Mouse (Mus musculus) CD4-positive, CD25-positive, alpha-beta regulatory T cell (primary cell): Measurements from ENCODE around the gene Mmrn2. TPM values are rescaled to one million over a fixed set of nuclear protein-coding genes. Genes with fewer than 3 reads are reported as not detected.

Experiments used
- polyA plus RNA-seq: library from polyadenylated mRNA; unstranded; fragments of 100-300 nt; shearing (Covaris generic); gene quantifications from one replicate; pipeline ENCODE4 v1.2.1, GENCODE M21; 2017

Mmrn2 gene
- 0.06 TPM for polyA plus RNA-seq

GRCm38 (mm10) chr14:34375415-34375904, at the start of gene Mmrn2:
Mmrn2 (plus strand) TSS chr14:34375465.

DNA sequence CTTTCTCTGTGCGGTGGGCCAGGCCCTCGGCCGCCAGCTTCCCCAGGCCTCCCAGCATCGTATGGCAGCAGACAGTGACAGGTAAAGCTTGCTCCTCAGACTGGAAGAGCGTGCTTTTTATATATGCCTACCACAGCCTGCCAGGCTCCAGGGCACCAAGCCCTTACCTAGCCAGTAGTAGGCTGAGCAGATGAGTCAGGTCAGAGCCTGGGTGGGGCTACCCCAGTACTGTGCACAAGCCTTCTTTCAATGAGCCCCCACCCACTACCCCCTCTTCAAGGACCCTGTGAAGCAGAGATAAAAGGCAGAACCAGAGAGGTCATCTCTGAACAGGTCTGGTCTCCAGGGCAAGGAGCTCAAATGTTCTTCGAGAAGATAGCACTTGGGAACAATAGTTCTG, 20.0 kb upstream of the Mmrn2 start, which contains the start of gene Fam25c:
Gene Fam25c (minus strand): TSS at position 133 of the 400 bp plus-strand sequence.

DNA sequence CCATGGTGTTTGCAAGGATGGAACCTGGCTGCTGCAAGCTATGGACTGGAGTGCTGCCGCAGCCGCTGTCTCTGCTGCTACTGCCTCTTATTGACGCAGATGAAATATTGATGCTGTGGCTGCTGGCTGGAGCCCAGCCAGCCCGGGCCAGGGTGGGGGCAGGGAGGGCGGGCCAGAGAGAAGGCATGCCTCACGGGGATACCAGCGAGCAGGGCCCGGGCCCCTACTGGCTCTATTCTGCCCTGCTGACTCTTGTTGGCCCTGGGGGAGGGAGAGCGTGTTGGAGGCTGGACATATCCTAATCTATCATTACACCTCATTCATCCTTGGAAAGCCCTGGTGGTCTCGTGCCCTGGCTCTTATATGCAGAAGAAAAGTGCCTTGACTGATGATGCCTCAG, 688 bp upstream of the Mmrn2 start, which contains the start of gene Sncg:
Gene Sncg (minus strand): TSS at position 213 of the 400 bp plus-strand sequence.

Other genes starting within 250 kb of the Mmrn2 start
- gene Npy4r, start 223.0 kb upstream of the Mmrn2 start, polyA plus RNA-seq: not detected
- 0.02 TPM for gene Gprin2, start 173.8 kb upstream of the Mmrn2 start, polyA plus RNA-seq
- 0.19 TPM for gene Syt15, start 155.9 kb upstream of the Mmrn2 start, polyA plus RNA-seq
- 26.1 TPM for gene Shld2, start 65.0 kb upstream of the Mmrn2 start, polyA plus RNA-seq
- 142 TPM for gene Glud1, start 64.7 kb upstream of the Mmrn2 start, polyA plus RNA-seq
- not detected for gene Fam25c, start 20.0 kb upstream of the Mmrn2 start, polyA plus RNA-seq
- gene Sncg, start 676 bp upstream of the Mmrn2 start, polyA plus RNA-seq: not detected
- gene Bmpr1a, start 127.9 kb downstream of the Mmrn2 start, polyA plus RNA-seq: 1.0 TPM
- gene 9230112D13Rik, start 147.3 kb downstream of the Mmrn2 start, polyA plus RNA-seq: not detected
- gene Ldb3, start 213.2 kb downstream of the Mmrn2 start, polyA plus RNA-seq: 0.04 TPM
- not detected for gene Opn4, start 224.7 kb downstream of the Mmrn2 start, polyA plus RNA-seq